Mouse (Mus musculus) MEL (cell line): Measurements from ENCODE around the gene Tsen2. TPM values are rescaled to one million over a fixed set of nuclear protein-coding genes. Genes with fewer than 3 reads are reported as not detected.
A peak's percentile ranks its signal among the peaks of the same experiment; 100 is the strongest.

Source experiments
- DNase-seq: peaks from one replicate; pipeline ENCODE4 v3.0.0; 2011; ENCODE audit warnings: low read depth, low spot score
- H3K27ac ChIP-seq: 2 replicates; pipeline ENCODE4 v1.5.1; 2012; ENCODE audit warnings: low read depth, mild to moderate bottlenecking, control low read depth, low read length, moderate library complexity; ENCODE audit not compliant: control insufficient read depth
- H3K27me3 ChIP-seq, 2 experiments: fragments of 150-350 bp in 1 of 2; sonication (generic) in 1 of 2; 2 replicates each; pipeline ENCODE4 v1.6.1; 2012; ENCODE audit warnings: low read length in 2 of 2, mild to moderate bottlenecking in 2 of 2, improper control_type of control experiment in 1 of 2, moderate library complexity in 1 of 2; ENCODE audit not compliant: insufficient read depth in 2 of 2, control insufficient read depth in 1 of 2
- H3K36me3 ChIP-seq, 2 experiments: 2 replicates each; pipeline ENCODE4 v1.6.1; 2012 to 2014; ENCODE audit warnings: low read length in 2 of 2, improper control_type of control experiment in 1 of 2, inconsistent platforms in 1 of 2, mild to moderate bottlenecking in 1 of 2; ENCODE audit not compliant: insufficient read depth in 2 of 2, control insufficient read depth in 1 of 2
- H3K4me1 ChIP-seq, 2 experiments: fragments of 150-350 bp in 1 of 2; sonication (generic) in 1 of 2; 2 replicates each; pipeline ENCODE4 v1.6.1; 2012; ENCODE audit warnings: low read length in 2 of 2, improper control_type of control experiment in 1 of 2, mild to moderate bottlenecking in 1 of 2; ENCODE audit not compliant: insufficient read depth in 2 of 2, control insufficient read depth in 1 of 2
- H3K4me3 ChIP-seq, 2 experiments: fragments of 150-350 bp in 1 of 2; sonication (generic) in 1 of 2; 2 replicates each; pipeline ENCODE4 v1.5.1; 2012; ENCODE audit warnings: low read depth in 2 of 2, low read length in 2 of 2, mild to moderate bottlenecking in 2 of 2, moderate library complexity in 2 of 2, control low read depth in 1 of 2, improper control_type of control experiment in 1 of 2; ENCODE audit not compliant: control insufficient read depth in 1 of 2, insufficient read depth in 1 of 2
- H3K79me2 ChIP-seq: 2 replicates; pipeline ENCODE4 v1.6.1; 2012; ENCODE audit warnings: mild to moderate bottlenecking, low read length, moderate library complexity; ENCODE audit not compliant: control insufficient read depth, poor library complexity, insufficient read depth
- H3K9ac ChIP-seq: 2 replicates; pipeline ENCODE4 v1.6.1; 2012; ENCODE audit warnings: low read depth, mild to moderate bottlenecking, control low read depth, low read length, moderate library complexity; ENCODE audit not compliant: control insufficient read depth, poor library complexity, severe bottlenecking
- H3K9me3 ChIP-seq: fragments of 150-350 bp; sonication (generic); replicated peaks from 2 replicates; pipeline ENCODE4 v1.6.1; 2012; ENCODE audit warnings: mild to moderate bottlenecking, low read length, improper control_type of control experiment, moderate library complexity; ENCODE audit not compliant: insufficient read depth
- BHLHE40 ChIP-seq: IDR thresholded peaks from 2 replicates; pipeline ENCODE4 v1.6.1; 2012; ENCODE audit warnings: low read depth, mild to moderate bottlenecking, inconsistent platforms, low read length, improper control_type of control experiment, borderline replicate concordance
- CTCF ChIP-seq, 3 experiments: IDR thresholded peaks in 2 of 3; conservative IDR thresholded peaks in 1 of 3; 2 replicates each; pipeline ENCODE4 v1.5.1; 2011 to 2012; ENCODE audit warnings: low read length in 3 of 3, low read depth in 2 of 3, mild to moderate bottlenecking in 2 of 3, improper control_type of control experiment in 1 of 3, inconsistent platforms in 1 of 3, mixed read lengths in 1 of 3, moderate library complexity in 1 of 3; ENCODE audit not compliant: control insufficient read depth in 1 of 3, insufficient read depth in 1 of 3, poor library complexity in 1 of 3, severe bottlenecking in 1 of 3
- ETS1 ChIP-seq: IDR thresholded peaks from 2 replicates; pipeline ENCODE4 v1.6.1; 2012; ENCODE audit warnings: low read depth, mild to moderate bottlenecking, inconsistent platforms, low read length, improper control_type of control experiment, moderate library complexity
- GABPA ChIP-seq: IDR thresholded peaks from 2 replicates; pipeline ENCODE4 v1.6.1; 2012; ENCODE audit warnings: low read depth, mild to moderate bottlenecking, inconsistent platforms, low read length, improper control_type of control experiment, moderate library complexity
- HCFC1 ChIP-seq: IDR thresholded peaks from 2 replicates; pipeline ENCODE4 v1.6.1; 2012; ENCODE audit warnings: low read depth, mild to moderate bottlenecking, inconsistent platforms, low read length, improper control_type of control experiment, moderate library complexity
- MAZ ChIP-seq: IDR thresholded peaks from 2 replicates; pipeline ENCODE4 v1.6.1; 2012; ENCODE audit warnings: low read depth, mild to moderate bottlenecking, inconsistent platforms, low read length, improper control_type of control experiment
- MXI1 ChIP-seq: IDR thresholded peaks from 2 replicates; pipeline ENCODE4 v1.6.1; 2011; ENCODE audit warnings: mild to moderate bottlenecking, low read depth, low read length, improper control_type of control experiment
- MYC ChIP-seq: IDR thresholded peaks from 2 replicates; pipeline ENCODE4 v1.6.1; 2011; ENCODE audit warnings: low read depth, mild to moderate bottlenecking, low read length, improper control_type of control experiment, moderate library complexity
- NELFE ChIP-seq: IDR thresholded peaks from 2 replicates; pipeline ENCODE4 v1.6.1; 2011; ENCODE audit warnings: low read depth, low read length, improper control_type of control experiment
- POLR2AphosphoS5 ChIP-seq: IDR thresholded peaks from 2 replicates; pipeline ENCODE4 v1.6.1; 2012; ENCODE audit warnings: low read depth, borderline replicate concordance, mild to moderate bottlenecking, inconsistent platforms, low read length, moderate library complexity, mixed read lengths
- SMC3 ChIP-seq: IDR thresholded peaks from 2 replicates; pipeline ENCODE4 v1.6.1; 2011; ENCODE audit warnings: low read depth, low read length, improper control_type of control experiment
- TAL1 ChIP-seq: IDR thresholded peaks from 2 replicates; pipeline ENCODE4 v1.6.1; 2012; ENCODE audit warnings: mild to moderate bottlenecking, inconsistent platforms, low read length, moderate library complexity, mixed read lengths
- UBTF ChIP-seq: IDR thresholded peaks from 2 replicates; pipeline ENCODE4 v1.6.1; 2012; ENCODE audit warnings: low read depth, mild to moderate bottlenecking, inconsistent platforms, low read length, improper control_type of control experiment, moderate library complexity, borderline replicate concordance; ENCODE audit not compliant: insufficient read depth
- ZC3H11A ChIP-seq: IDR thresholded peaks from 2 replicates; pipeline ENCODE4 v1.6.1; 2012; ENCODE audit warnings: low read depth, mild to moderate bottlenecking, inconsistent platforms, low read length, improper control_type of control experiment
- ZMIZ1 ChIP-seq: IDR thresholded peaks from 2 replicates; pipeline ENCODE4 v1.6.1; 2012; ENCODE audit warnings: low read depth, mild to moderate bottlenecking, inconsistent platforms, low read length, improper control_type of control experiment, moderate library complexity
- polyA plus RNA-seq, 2 experiments: library from polyadenylated mRNA; stranded (reverse) in 1 of 2; unstranded in 1 of 2; fragments of >175 nt in 1 of 2; fragments of >200 nt in 1 of 2; gene quantifications; 2 replicates each; pipeline versions ENCODE4 v1.2.1 to v1.2.4; 2012; ENCODE audit warnings: low replicate concordance in 2 of 2, low read depth in 1 of 2; ENCODE audit not compliant: insufficient read length in 2 of 2, insufficient read depth in 1 of 2, missing spikeins in 1 of 2
- total RNA-seq: library from RNA; depleted of rRNA; stranded (reverse); fragments of 300-350 nt; gene quantifications from 2 replicates; pipeline ENCODE4 v1.2.3, GENCODE M21; 2012

Tsen2 gene
- total and polyA plus RNA-seq, 3 experiments: 27.0 to 32.6 TPM; not detected in 1

DNA sequence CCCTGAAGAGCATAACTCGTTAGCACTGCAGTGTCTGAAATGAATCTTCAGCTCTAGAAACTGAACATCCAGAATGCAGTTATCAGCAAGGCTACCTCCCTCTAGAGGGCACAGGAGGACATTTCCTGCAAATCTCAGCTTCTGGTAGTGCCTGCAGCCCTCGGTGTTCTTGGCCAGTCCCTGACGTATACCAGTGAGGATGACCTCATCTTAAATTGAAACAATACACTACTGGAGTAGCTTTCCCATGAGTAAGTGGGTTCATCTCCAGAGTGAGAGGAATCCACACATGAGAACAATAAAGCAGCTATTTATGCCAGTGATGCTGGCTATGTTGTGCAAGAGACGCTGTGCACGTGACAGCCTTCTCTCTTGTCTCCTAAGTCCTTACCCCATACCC lies 11.0 kb downstream of the Tsen2 start:
- H3K79me2 ChIP-seq: no peaks in the 10 kb centered on the region
- no peak for DNase-seq
- no peaks in the 10 kb centered on the region for H3K9me3 ChIP-seq
- H3K4me1 ChIP-seq: no peaks in the 10 kb centered on the region
- TF ChIP-seq CTCF (IDR thresholded peaks at IDR 0.05 in 2 of 3, conservative IDR thresholded peaks at IDR 0.05 in 1 of 3; ENCODE audit: control insufficient read depth in 1 of 3, insufficient read depth in 1 of 3, low read depth in 2 of 3, low read length in 3 of 3, poor library complexity in 1 of 3, severe bottlenecking in 1 of 3) (peak in 1 of 3 experiments; percentile 7; a peak in 1 of 6 replicates), MYC (no peak), NELFE (no peak), ZC3H11A (no peak)
- no peak overlapping the region for H3K27ac ChIP-seq
- H3K9ac ChIP-seq: no peak overlapping the region
- H3K27me3 ChIP-seq: no peaks in the 10 kb centered on the region
- H3K4me3 ChIP-seq: no peak overlapping the region
- H3K36me3 ChIP-seq: peaks cover 0 to 10% of the 10 kb centered on the region in 2 experiments; a peak in 2 of 4 replicates

DNA sequence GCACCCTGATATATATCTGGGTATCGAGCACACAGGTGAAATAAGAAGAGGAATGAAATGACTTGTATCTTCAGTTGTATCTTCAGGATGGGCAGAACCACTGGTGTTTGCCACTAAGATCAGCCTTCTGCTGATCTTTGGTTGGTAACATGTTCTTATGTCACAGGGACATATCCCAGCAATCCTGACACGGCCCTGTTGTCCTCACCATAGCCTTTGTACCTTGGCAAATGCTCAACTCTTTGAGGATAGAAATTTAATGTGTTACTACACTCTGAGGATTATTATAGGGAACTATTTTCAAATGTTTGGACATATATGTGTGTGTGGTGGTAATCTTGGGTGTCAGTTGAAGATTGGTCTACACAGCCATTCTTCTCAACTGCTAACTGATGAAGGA lies 13.7 kb downstream of the Tsen2 start:
- H3K4me3 ChIP-seq: no peak overlapping the region
- no peak for DNase-seq
- peaks cover 0 to 12% of the 10 kb centered on the region in 2 experiments; a peak in 2 of 4 replicates for H3K36me3 ChIP-seq
- no peak overlapping the region for H3K27ac ChIP-seq
- H3K27me3 ChIP-seq: no peaks in the 10 kb centered on the region
- no peaks in the 10 kb centered on the region for H3K4me1 ChIP-seq
- no peak overlapping the region for H3K9ac ChIP-seq
- H3K9me3 ChIP-seq: no peaks in the 10 kb centered on the region
- no peaks in the 10 kb centered on the region for H3K79me2 ChIP-seq
- TF ChIP-seq GABPA: no peak
- TF ChIP-seq MAZ: no peak
- no peak for TF ChIP-seq CTCF (IDR thresholded peaks at IDR 0.05 in 2 of 3, conservative IDR thresholded peaks at IDR 0.05 in 1 of 3; ENCODE audit: control insufficient read depth in 1 of 3, insufficient read depth in 1 of 3, low read depth in 2 of 3, low read length in 3 of 3, poor library complexity in 1 of 3, severe bottlenecking in 1 of 3)
- TF ChIP-seq ZMIZ1: no peak
- no peak for TF ChIP-seq TAL1
- no peak for TF ChIP-seq BHLHE40
- no peak for TF ChIP-seq MXI1
- no peak for TF ChIP-seq ETS1
- TF ChIP-seq HCFC1: no peak
- no peak for TF ChIP-seq UBTF
- no peak for TF ChIP-seq SMC3
- no peak for TF ChIP-seq POLR2AphosphoS5
